Mouse (Mus musculus): ENCODE data around the gene Pawr. TPM values are rescaled to one million over a fixed set of nuclear protein-coding genes. Genes with fewer than 3 reads are reported as not detected.

Pawr gene
- total and polyA plus RNA-seq, 2 experiments from 2014 or later: 3.0 to 5.0 TPM

DNA sequence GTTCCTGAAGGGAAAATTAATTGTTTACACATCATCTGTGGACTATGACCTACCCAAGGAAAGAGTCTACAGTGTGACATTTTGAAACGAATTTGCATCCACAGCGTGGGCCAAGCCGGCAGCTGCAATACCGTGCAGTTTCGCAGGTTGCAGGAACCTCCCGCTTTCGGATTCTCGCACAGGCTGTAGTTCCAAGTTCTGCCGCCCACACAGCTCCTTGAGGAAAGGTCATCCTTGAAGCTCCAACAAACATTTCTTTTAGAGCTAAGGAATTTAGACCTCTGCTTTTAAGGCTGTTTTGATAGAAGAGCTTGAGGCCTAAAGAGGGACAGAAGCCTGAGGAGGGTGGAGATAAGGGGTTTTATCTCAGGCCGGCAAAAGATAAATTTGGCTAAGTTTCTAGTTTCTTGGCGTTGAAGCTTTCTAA, 122.8 kb downstream of the Pawr start:
- DNase-seq: no peak
- ATAC-seq: no peak
- Histone ChIP-seq H3K27ac (ENCODE audit: low read depth, low read length) (no peak overlapping the region), H3K4me1 (ENCODE audit: insufficient read depth) (no peaks in the 10 kb centered on the region), H3K27me3 (ENCODE audit: insufficient read depth, low read length) (no peaks in the 10 kb centered on the region), H3K9me3 (ENCODE audit: low read length) (no peaks in the 10 kb centered on the region), H3K36me3 (ENCODE audit: insufficient read depth) (no peaks in the 10 kb centered on the region), H3K4me2 (ENCODE audit: low read depth) (no peak overlapping the region), H3K4me3 (ENCODE audit: low read depth, low read length) (no peak overlapping the region), H3K9ac (no peak overlapping the region)
- WGBS: 83% methylated on average over 11 of the region's 11 CpGs
- no peak for TF ChIP-seq CTCF (IDR thresholded peaks at IDR 0.05; ENCODE audit: low read depth)

DNA sequence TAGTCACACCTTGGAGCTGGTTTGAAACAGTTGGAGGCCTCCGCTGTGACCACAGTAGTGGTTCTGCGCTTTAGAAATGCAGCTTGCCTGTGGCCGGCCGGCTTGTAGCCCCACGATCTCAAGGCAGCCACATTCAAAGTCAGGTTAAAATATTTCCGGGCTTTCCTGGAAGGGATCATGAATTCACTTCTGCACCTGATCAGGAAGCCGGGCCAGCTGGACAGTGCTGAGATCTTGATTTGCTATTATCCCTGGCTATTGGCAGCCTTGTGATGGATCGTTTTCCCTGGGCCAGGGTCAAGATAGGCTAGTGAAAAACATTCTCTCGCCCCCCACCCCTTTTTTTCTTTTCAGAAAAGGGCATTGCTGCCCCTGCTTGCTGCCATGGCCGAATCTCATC, 123.3 kb downstream of the Pawr start:
- Histone ChIP-seq H3K27ac (ENCODE audit: low read depth, low read length) (no peak overlapping the region), H3K9ac (no peak overlapping the region), H3K27me3 (ENCODE audit: insufficient read depth, low read length) (no peaks in the 10 kb centered on the region), H3K9me3 (ENCODE audit: low read length) (no peaks in the 10 kb centered on the region), H3K4me2 (ENCODE audit: low read depth) (no peak overlapping the region), H3K4me1 (ENCODE audit: insufficient read depth) (no peaks in the 10 kb centered on the region), H3K36me3 (ENCODE audit: insufficient read depth) (no peaks in the 10 kb centered on the region), H3K4me3 (ENCODE audit: low read depth, low read length) (no peak overlapping the region)
- DNase-seq (no peak), ATAC-seq (no peak)
- 71% methylated on average over 10 of the region's 10 CpGs for WGBS
- no peak for TF ChIP-seq CTCF (IDR thresholded peaks at IDR 0.05; ENCODE audit: low read depth)

DNA sequence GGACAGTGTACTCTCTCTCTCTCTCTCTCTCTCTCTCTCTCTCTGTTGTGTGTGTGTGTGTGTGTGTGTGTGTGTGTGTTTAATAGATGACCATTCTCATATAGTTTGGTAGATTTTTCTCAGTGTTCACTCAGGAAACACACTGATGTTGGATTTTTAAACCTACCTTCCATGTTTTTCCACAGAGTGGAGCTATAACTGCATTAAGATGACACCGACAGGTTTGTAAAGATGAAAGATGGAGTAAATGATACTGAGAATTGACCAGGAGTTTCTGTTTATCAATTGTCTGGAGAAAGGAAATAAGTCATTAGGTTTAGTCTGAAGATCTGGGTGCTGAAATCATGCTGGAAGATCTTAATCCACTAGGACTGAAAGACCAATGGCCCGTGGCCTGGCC, 124.0 kb downstream of the Pawr start:
- H3K9me3 ChIP-seq (ENCODE audit: low read length): no peaks in the 10 kb centered on the region
- no peaks in the 10 kb centered on the region for H3K36me3 ChIP-seq (ENCODE audit: insufficient read depth)
- ATAC-seq (peak; percentile 68), DNase-seq (peak; percentile 63)
- H3K4me2 ChIP-seq (ENCODE audit: low read depth): no peak overlapping the region
- H3K4me1 ChIP-seq (ENCODE audit: insufficient read depth): no peaks in the 10 kb centered on the region
- no peaks in the 10 kb centered on the region for H3K27me3 ChIP-seq (ENCODE audit: insufficient read depth, low read length)
- TF ChIP-seq CTCF (IDR thresholded peaks at IDR 0.05; ENCODE audit: low read depth): peak; percentile 71
- whole genome bisulfite sequencing: 84% methylated on average over 2 of the region's 2 CpGs
- H3K9ac ChIP-seq: no peak overlapping the region
- H3K27ac ChIP-seq (ENCODE audit: low read depth, low read length): no peak overlapping the region
- no peak overlapping the region for H3K4me3 ChIP-seq (ENCODE audit: low read depth, low read length)

DNA sequence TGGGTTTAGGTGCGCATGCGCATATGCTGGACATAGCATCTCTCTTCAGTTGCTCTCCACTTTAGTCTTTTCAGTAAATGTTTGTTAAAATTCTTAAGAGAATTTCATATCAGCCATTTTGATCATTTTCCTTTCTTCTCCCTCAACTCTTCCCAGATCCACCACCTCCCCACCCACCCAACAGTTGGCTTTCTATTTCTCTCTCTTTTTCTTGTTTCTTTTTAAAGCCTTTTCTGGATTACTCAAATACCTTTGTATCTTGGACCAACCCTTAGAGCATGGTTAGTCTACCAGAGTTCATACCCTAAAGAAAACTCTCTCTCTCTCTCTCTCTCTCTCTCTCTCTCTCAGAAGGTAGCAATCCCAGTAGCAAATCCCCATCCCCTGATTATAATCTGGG, 125.1 kb downstream of the Pawr start:
- H3K36me3 ChIP-seq (ENCODE audit: insufficient read depth): no peaks in the 10 kb centered on the region
- no peak for TF ChIP-seq CTCF (IDR thresholded peaks at IDR 0.05; ENCODE audit: low read depth)
- DNase-seq: no peak
- no peaks in the 10 kb centered on the region for H3K9me3 ChIP-seq (ENCODE audit: low read length)
- no peak for ATAC-seq
- WGBS: 100% methylated on average over 2 of the region's 2 CpGs
- H3K27ac ChIP-seq (ENCODE audit: low read depth, low read length): no peak overlapping the region
- H3K27me3 ChIP-seq (ENCODE audit: insufficient read depth, low read length): no peaks in the 10 kb centered on the region
- no peak overlapping the region for H3K4me2 ChIP-seq (ENCODE audit: low read depth)
- no peak overlapping the region for H3K4me3 ChIP-seq (ENCODE audit: low read depth, low read length)
- H3K9ac ChIP-seq: no peak overlapping the region
- no peaks in the 10 kb centered on the region for H3K4me1 ChIP-seq (ENCODE audit: insufficient read depth)

DNA sequence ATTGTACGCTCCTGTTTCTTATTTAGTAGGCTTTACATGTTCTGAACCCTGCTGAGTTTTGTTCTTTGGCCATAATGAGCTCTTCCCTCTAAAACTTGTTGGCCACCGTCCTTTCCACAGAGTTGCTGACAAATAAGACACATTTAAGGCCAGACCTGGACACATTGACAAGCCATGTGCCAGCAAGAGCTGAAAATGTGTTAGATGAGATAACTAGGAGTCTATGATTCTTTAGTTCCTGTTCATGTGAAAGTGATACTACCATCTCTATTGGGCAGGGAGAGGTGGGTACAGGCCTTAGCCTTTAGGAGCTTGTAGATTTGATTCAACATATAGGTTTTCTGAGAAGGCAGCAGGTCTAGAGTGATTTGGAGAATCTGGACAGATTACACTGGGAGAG, 129.9 kb downstream of the Pawr start:
- H3K27me3 ChIP-seq (ENCODE audit: insufficient read depth, low read length): no peaks in the 10 kb centered on the region
- TF ChIP-seq CTCF (IDR thresholded peaks at IDR 0.05; ENCODE audit: low read depth): no peak
- whole genome bisulfite sequencing: 47% methylated on average over 2 of the region's 2 CpGs
- no peak for DNase-seq
- H3K4me2 ChIP-seq (ENCODE audit: low read depth): no peak overlapping the region
- H3K4me1 ChIP-seq (ENCODE audit: insufficient read depth): no peaks in the 10 kb centered on the region
- no peak overlapping the region for H3K27ac ChIP-seq (ENCODE audit: low read depth, low read length)
- H3K4me3 ChIP-seq (ENCODE audit: low read depth, low read length): no peak overlapping the region
- H3K36me3 ChIP-seq (ENCODE audit: insufficient read depth): no peaks in the 10 kb centered on the region
- H3K9me3 ChIP-seq (ENCODE audit: low read length): no peaks in the 10 kb centered on the region
- no peak for ATAC-seq
- no peak overlapping the region for H3K9ac ChIP-seq

Small RNA genes lying within 50 kb of the gene (microRNA-seq; reads per million reads assigned to microRNA genes)
- 0 reads per million in 2 experiments for gene Gm25591

Other genes with a start within 250 kb of the Pawr start
- 71.3 and 92.3 TPM in 2 replicates for gene Ppp1r12a, start 169.9 kb upstream of the Pawr start, total RNA-seq (2014; rRNA removed)
- 33.0 and 51.6 TPM in 2 replicates for gene Ppp1r12a, start 169.9 kb upstream of the Pawr start, polyA plus RNA-seq (2015; fragmentation: Nextera tagmentation; extraction: Ambion mirVana)